Mouse (Mus musculus): ENCODE results near the gene Stard13. TPM values are rescaled to one million over a fixed set of nuclear protein-coding genes. Genes with fewer than 3 reads are reported as not detected.

The Stard13 gene
- polyA plus RNA-seq, 1 experiment from 2014 or later, result 13.0 TPM

DNA sequence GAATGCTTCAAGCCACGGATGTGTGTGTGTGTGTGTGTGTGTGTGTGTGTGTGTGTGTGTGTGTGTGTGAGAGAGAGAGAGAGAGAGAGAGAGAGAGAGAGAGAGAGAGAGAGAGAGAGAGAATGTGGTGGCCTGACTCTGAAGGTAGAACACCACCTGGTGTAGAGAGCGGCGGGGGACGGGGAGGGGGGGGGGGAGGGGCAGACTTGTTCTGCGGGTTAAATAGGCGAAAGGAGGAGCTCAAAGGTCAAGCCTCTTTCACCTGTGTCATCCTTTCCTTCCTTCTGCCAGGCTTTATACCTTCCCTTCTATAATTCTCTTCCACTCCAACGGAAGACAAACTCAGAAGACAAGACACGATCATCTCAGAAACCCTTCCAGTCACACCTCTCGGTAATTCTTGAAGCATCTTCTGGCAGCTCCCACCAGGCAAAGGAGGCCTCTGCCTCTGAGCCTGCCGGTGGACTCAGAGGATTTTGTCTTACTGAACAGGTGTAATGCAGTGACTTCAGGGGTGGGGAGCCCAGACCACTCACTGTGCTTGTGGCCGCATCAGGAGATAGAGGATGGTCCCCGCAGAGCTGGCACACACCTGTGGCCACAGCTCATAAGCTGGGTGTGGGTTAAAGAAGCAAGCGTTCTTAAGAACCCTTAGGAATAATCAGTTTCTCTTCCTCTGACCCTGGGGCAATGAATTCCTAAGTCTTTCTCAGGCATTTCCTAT lies 898 bp downstream of the Stard13 start:
- Histone ChIP-seq H3K27ac (ENCODE audit: low read depth) (no peak overlapping the region), H3K4me2 (ENCODE audit: low read length) (peak overlapping the region; percentile 88), H3K36me3 (ENCODE audit: control insufficient read depth, insufficient read depth, low read length) (no peaks in the 10 kb centered on the region), H3K9ac (ENCODE audit: low read length) (peak overlapping the region; percentile 65; the same call in 1 of the 2 replicates), H3K27me3 (replicated peaks; ENCODE audit: control insufficient read depth, insufficient read depth, low read length) (no peaks in the 10 kb centered on the region), H3K9me3 (ENCODE audit: control insufficient read depth, low read length) (no peaks in the 10 kb centered on the region), H3K4me3 (ENCODE audit: low read depth, low read length) (peak overlapping the region; percentile 52), H3K4me1 (replicated peaks; ENCODE audit: control insufficient read depth, insufficient read depth, low read length) (peaks cover 3% of the 10 kb centered on the region; the same call in 1 of the 2 replicates)
- no peak; the same call in 1 of the 2 replicates for ATAC-seq (replicated peaks; ENCODE audit: low FRiP score, low TSS enrichment, low read depth)
- DNase-seq (ENCODE audit: low spot score), result peak; percentile 57
- 17% methylated on average over 12 of the region's 13 CpGs for WGBS

DNA sequence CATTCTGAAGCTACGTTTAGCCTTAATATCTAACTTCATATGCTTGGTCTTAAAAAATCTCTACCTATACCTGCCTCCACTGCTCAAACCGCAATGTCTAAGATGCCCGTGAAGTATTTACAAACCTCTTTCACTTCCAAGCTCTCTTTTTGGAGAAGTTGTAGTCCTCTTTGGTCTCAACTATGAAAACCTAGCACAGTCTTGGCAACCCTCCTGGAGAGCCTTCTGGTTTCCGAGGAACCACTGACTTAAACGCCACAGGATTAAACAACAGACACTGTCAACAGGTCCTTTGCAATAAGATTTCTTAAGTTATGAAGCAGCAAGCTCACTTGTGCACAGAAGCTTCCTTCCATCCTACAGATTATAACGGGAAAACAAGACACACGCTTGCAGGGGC lies 1.8 kb downstream of the Stard13 start:
- DNase-seq (ENCODE audit: low spot score) (no peak), ATAC-seq (replicated peaks; ENCODE audit: low FRiP score, low TSS enrichment, low read depth) (no peak)
- no peak overlapping the region for H3K9ac ChIP-seq (ENCODE audit: low read length)
- H3K9me3 ChIP-seq (ENCODE audit: control insufficient read depth, low read length), result no peaks in the 10 kb centered on the region
- no peak overlapping the region for H3K27ac ChIP-seq (ENCODE audit: low read depth)
- H3K36me3 ChIP-seq (ENCODE audit: control insufficient read depth, insufficient read depth, low read length), result no peaks in the 10 kb centered on the region
- H3K4me1 ChIP-seq (replicated peaks; ENCODE audit: control insufficient read depth, insufficient read depth, low read length), result peaks cover 3% of the 10 kb centered on the region; the same call in 1 of the 2 replicates
- H3K27me3 ChIP-seq (replicated peaks; ENCODE audit: control insufficient read depth, insufficient read depth, low read length), result no peaks in the 10 kb centered on the region
- H3K4me2 ChIP-seq (ENCODE audit: low read length), result no peak overlapping the region
- WGBS, result 90% methylated on average over 7 of the region's 7 CpGs
- no peak overlapping the region for H3K4me3 ChIP-seq (ENCODE audit: low read depth, low read length)

DNA sequence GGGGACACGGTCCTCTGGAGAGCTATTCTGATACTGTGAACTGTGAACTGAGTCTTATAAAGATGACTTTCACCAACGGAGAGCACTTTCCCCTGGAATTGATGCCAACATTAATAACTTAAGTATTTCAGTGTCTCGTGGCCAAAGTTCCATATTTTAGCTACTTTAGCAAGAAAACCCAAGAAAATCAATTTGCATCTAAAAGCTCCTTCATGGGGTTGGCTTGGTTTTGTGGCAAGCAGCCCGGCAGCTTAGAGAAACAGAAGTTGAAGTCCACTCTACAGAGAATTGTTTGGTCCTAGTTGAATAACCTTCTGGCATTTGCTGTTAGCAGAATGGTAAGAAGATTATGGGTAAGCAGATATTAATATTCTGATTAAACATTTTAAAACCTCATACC lies 2.2 kb downstream of the Stard13 start:
- H3K27me3 ChIP-seq (replicated peaks; ENCODE audit: control insufficient read depth, insufficient read depth, low read length), result no peaks in the 10 kb centered on the region
- H3K36me3 ChIP-seq (ENCODE audit: control insufficient read depth, insufficient read depth, low read length), result no peaks in the 10 kb centered on the region
- 82% methylated on average over 4 of the region's 4 CpGs for WGBS
- H3K4me3 ChIP-seq (ENCODE audit: low read depth, low read length), result no peak overlapping the region
- no peak overlapping the region for H3K9ac ChIP-seq (ENCODE audit: low read length)
- no peak overlapping the region for H3K4me2 ChIP-seq (ENCODE audit: low read length)
- H3K4me1 ChIP-seq (replicated peaks; ENCODE audit: control insufficient read depth, insufficient read depth, low read length), result peaks cover 3% of the 10 kb centered on the region; the same call in 1 of the 2 replicates
- H3K27ac ChIP-seq (ENCODE audit: low read depth), result no peak overlapping the region
- DNase-seq (ENCODE audit: low spot score), result no peak
- no peak for ATAC-seq (replicated peaks; ENCODE audit: low FRiP score, low TSS enrichment, low read depth)
- no peaks in the 10 kb centered on the region for H3K9me3 ChIP-seq (ENCODE audit: control insufficient read depth, low read length)

DNA sequence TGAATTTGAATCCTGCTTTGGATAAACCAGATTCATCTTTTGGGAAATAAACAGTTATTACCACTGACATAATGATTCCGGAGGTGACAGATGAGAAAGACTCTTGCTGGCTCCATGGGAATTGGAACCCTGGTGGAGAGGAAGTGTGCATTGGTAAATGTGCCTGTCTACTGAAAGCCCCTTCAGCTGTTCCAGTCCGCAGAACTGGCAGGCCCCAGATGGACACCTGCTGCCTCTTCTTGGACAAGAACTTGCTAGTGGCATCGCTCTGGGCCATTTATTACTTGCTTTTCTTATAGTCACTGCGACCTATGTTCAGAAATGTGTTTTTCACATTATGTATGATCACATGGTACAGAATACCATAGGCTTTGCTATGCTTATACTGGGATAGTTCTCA lies 3.2 kb downstream of the Stard13 start:
- DNase-seq (ENCODE audit: low spot score), result no peak
- 85% methylated on average over 4 of the region's 4 CpGs for WGBS

DNA sequence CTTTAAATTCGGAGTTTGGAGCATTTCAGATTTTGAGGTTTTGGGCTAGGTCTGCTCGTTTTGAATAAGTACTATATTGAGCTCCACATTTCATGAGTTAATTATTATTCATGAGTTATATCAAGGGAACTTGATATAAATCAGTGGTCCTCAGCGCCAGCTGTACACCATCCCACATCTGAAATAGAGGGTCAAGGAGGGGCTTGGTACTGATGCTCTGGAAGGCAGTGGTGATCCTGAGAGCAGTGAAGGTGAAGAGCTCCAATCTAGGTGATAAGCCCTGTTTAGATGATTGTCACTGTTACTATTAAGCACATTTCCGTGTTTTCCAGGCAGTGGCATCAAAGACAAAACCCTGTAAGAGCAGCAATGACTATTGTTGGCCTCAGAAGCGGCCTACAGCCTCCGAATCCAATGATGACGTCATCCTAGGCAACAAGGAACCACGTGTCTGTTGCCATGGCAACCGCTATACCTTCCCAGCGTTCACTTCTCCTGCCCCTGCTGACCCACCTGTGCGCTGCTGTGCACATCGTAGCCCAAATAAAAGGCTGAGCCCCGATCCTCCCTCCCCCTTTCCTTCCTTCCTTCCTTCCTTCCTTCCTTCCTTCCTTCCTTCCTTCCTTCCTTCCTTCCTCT lies 5.2 kb downstream of the Stard13 start:
- Histone ChIP-seq H3K4me2 (ENCODE audit: low read length) (no peak overlapping the region), H3K27ac (ENCODE audit: low read depth) (no peak overlapping the region), H3K4me1 (replicated peaks; ENCODE audit: control insufficient read depth, insufficient read depth, low read length) (peaks cover 3% of the 10 kb centered on the region; the same call in 1 of the 2 replicates), H3K4me3 (ENCODE audit: low read depth, low read length) (no peak overlapping the region), H3K36me3 (ENCODE audit: control insufficient read depth, insufficient read depth, low read length) (no peaks in the 10 kb centered on the region), H3K27me3 (replicated peaks; ENCODE audit: control insufficient read depth, insufficient read depth, low read length) (no peaks in the 10 kb centered on the region), H3K9ac (ENCODE audit: low read length) (no peak overlapping the region), H3K9me3 (ENCODE audit: control insufficient read depth, low read length) (no peaks in the 10 kb centered on the region)
- 81% methylated on average over 13 of the region's 13 CpGs for WGBS
- DNase-seq (ENCODE audit: low spot score) (peak; percentile 41), ATAC-seq (replicated peaks; ENCODE audit: low FRiP score, low TSS enrichment, low read depth) (no peak)

More for the DNA sequence above, 3.2 kb downstream of the Stard13 start:
- Histone ChIP-seq H3K27ac (ENCODE audit: low read depth) (no peak overlapping the region), H3K4me1 (replicated peaks; ENCODE audit: control insufficient read depth, insufficient read depth, low read length) (peaks cover 3% of the 10 kb centered on the region; the same call in 1 of the 2 replicates), H3K9ac (ENCODE audit: low read length) (no peak overlapping the region), H3K36me3 (ENCODE audit: control insufficient read depth, insufficient read depth, low read length) (no peaks in the 10 kb centered on the region), H3K4me3 (ENCODE audit: low read depth, low read length) (no peak overlapping the region), H3K9me3 (ENCODE audit: control insufficient read depth, low read length) (no peaks in the 10 kb centered on the region), H3K27me3 (replicated peaks; ENCODE audit: control insufficient read depth, insufficient read depth, low read length) (no peaks in the 10 kb centered on the region), H3K4me2 (ENCODE audit: low read length) (no peak overlapping the region)
- no peak for ATAC-seq (replicated peaks; ENCODE audit: low FRiP score, low TSS enrichment, low read depth)

DNA sequence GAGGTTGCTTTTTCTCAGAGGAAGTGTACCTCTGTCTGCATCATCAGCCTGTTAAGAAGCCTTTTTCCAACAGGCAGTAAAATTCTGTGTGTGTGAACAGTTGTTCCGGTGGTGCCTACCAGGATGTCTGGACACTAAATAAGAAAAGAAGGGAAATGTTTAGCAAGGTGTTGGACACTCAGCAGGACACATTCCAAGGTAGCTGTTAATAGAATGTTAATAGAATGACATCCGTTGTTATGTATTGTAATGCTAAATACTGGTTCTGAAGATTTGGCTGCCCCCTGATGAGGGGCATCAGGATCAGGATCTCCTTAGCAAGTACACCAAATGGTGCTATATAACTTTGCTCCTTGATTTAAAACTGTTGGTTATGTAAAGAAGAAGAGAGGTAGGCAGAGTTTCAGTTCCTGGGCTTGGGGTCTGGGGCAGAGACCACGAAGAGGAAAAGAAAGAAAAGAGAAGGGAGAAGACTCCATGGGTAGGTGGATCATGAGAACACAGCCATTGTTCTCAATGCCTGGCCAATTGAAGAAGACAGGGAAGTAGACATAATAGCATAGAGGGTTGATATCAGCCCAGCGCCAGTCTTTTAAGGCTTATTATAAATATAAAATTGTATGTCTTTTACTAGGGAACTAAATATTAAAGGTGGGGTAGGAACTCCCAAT lies 9.8 kb downstream of the Stard13 start:
- WGBS, result 62% methylated on average over 4 of the region's 4 CpGs
- Histone ChIP-seq H3K27me3 (replicated peaks; ENCODE audit: control insufficient read depth, insufficient read depth, low read length) (no peaks in the 10 kb centered on the region), H3K4me3 (ENCODE audit: low read depth, low read length) (no peak overlapping the region), H3K4me1 (replicated peaks; ENCODE audit: control insufficient read depth, insufficient read depth, low read length) (no peaks in the 10 kb centered on the region), H3K9ac (ENCODE audit: low read length) (no peak overlapping the region), H3K9me3 (ENCODE audit: control insufficient read depth, low read length) (no peaks in the 10 kb centered on the region), H3K27ac (ENCODE audit: low read depth) (no peak overlapping the region), H3K4me2 (ENCODE audit: low read length) (no peak overlapping the region), H3K36me3 (ENCODE audit: control insufficient read depth, insufficient read depth, low read length) (no peaks in the 10 kb centered on the region)
- DNase-seq (ENCODE audit: low spot score) (no peak), ATAC-seq (replicated peaks; ENCODE audit: low FRiP score, low TSS enrichment, low read depth) (no peak)

DNA sequence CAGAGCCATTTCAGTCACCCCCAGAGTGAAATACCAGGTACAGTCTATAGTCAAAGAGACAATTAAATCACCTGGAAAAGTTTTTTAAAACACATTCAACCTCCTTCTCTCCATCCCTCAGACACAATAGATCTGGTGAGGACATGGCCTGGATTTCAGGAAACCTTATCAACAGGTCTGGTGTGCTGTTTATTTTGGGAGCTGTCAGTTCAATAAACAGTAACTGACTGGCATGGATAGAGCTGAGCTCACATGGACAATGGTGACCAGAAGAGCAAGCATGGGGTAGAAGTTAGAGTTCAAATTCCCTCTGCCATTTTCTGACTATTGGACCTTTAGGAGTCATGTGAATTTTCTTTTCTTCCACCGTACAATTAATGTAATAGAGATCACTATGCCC lies 10.8 kb downstream of the Stard13 start:
- Histone ChIP-seq H3K27ac (ENCODE audit: low read depth) (no peak overlapping the region), H3K27me3 (replicated peaks; ENCODE audit: control insufficient read depth, insufficient read depth, low read length) (no peaks in the 10 kb centered on the region), H3K9me3 (ENCODE audit: control insufficient read depth, low read length) (no peaks in the 10 kb centered on the region), H3K9ac (ENCODE audit: low read length) (no peak overlapping the region), H3K4me3 (ENCODE audit: low read depth, low read length) (no peak overlapping the region), H3K36me3 (ENCODE audit: control insufficient read depth, insufficient read depth, low read length) (no peaks in the 10 kb centered on the region), H3K4me1 (replicated peaks; ENCODE audit: control insufficient read depth, insufficient read depth, low read length) (no peaks in the 10 kb centered on the region), H3K4me2 (ENCODE audit: low read length) (no peak overlapping the region)
- DNase-seq (ENCODE audit: low spot score), result no peak
- WGBS, result 91% methylated on average over 1 of the region's 1 CpGs
- ATAC-seq (replicated peaks; ENCODE audit: low FRiP score, low TSS enrichment, low read depth), result no peak

DNA sequence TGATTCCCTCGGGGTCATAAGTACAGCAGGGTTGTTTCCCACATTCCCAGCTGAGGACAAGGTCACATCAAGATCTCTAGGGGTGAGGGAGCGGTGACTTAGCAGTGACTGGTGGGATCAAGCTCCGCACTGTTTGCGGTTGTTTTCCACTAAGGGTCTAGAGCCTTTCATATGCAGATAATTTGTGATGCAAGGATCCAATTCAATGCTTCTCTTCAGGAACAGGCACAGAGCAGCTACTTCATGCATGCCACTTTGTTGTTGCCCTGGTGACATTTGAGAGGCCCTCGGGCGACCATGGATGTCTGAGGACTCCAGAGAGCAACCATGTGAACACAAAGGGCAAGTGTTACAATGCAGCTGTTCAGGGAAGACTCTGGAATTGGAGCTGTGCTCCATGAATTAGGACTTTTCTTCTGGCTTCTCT lies 14.9 kb downstream of the Stard13 start:
- Histone ChIP-seq H3K4me3 (ENCODE audit: low read depth, low read length) (no peak overlapping the region), H3K27me3 (replicated peaks; ENCODE audit: control insufficient read depth, insufficient read depth, low read length) (no peaks in the 10 kb centered on the region), H3K27ac (ENCODE audit: low read depth) (no peak overlapping the region), H3K4me1 (replicated peaks; ENCODE audit: control insufficient read depth, insufficient read depth, low read length) (no peaks in the 10 kb centered on the region), H3K4me2 (ENCODE audit: low read length) (no peak overlapping the region), H3K36me3 (ENCODE audit: control insufficient read depth, insufficient read depth, low read length) (no peaks in the 10 kb centered on the region), H3K9ac (ENCODE audit: low read length) (no peak overlapping the region), H3K9me3 (ENCODE audit: control insufficient read depth, low read length) (no peaks in the 10 kb centered on the region)
- WGBS, result 67% methylated on average over 6 of the region's 6 CpGs
- ATAC-seq (replicated peaks; ENCODE audit: low FRiP score, low TSS enrichment, low read depth), result no peak
- peak; percentile 48 for DNase-seq (ENCODE audit: low spot score)
